Mouse (Mus musculus) myocyte (in vitro differentiated cells): ENCODE data around the gene Olfr979. TPM values are rescaled to one million over a fixed set of nuclear protein-coding genes. Genes with fewer than 3 reads are reported as not detected.
"Not testable (repeated sequence)": the region's sequence is repeated elsewhere in the genome, so short reads cannot be mapped to it uniquely, and the experiment has no call there.

Source experiments
- H3K27me3 ChIP-seq: one replicate; pipeline ENCODE4 v1.6.1; 2011; ENCODE audit not compliant: control insufficient read depth, insufficient read depth, insufficient read length
- H3K36me3 ChIP-seq: one replicate; pipeline ENCODE4 v1.6.1; 2011; ENCODE audit not compliant: control insufficient read depth, insufficient read depth
- H3K4me2 ChIP-seq: one replicate; pipeline ENCODE4 v1.6.1; 2011; ENCODE audit warnings: low read depth, control low read depth
- H3K4me3 ChIP-seq: one replicate; pipeline ENCODE4 v1.5.1; 2011; ENCODE audit warnings: mild to moderate bottlenecking, control low read depth, moderate library complexity
- H3K79me2 ChIP-seq: one replicate; pipeline ENCODE4 v1.6.1; 2011; ENCODE audit not compliant: control insufficient read depth, insufficient read depth
- H3ac ChIP-seq: one replicate; pipeline ENCODE4 v1.6.1; 2011; ENCODE audit not compliant: control insufficient read depth, insufficient read length
- CEBPB ChIP-seq: IDR thresholded peaks from 2 replicates; pipeline ENCODE4 v1.6.1; 2011; ENCODE audit warnings: mild to moderate bottlenecking, moderate library complexity; ENCODE audit not compliant: poor library complexity, insufficient read depth, severe bottlenecking
- E2F4 ChIP-seq: IDR thresholded peaks from one replicate; pipeline ENCODE4 v1.6.1; 2011; ENCODE audit warnings: mild to moderate bottlenecking, control low read depth, moderate library complexity; ENCODE audit not compliant: insufficient read depth
- MAX ChIP-seq: IDR thresholded peaks from one replicate; pipeline ENCODE4 v1.6.1; 2011; ENCODE audit warnings: low read depth, mild to moderate bottlenecking, control low read depth
- MYOD1 ChIP-seq, 3 experiments: IDR thresholded peaks; one replicate each; pipeline ENCODE4 v1.6.1; 2011; ENCODE audit warnings: control low read depth in 2 of 3, low read depth in 2 of 3, mild to moderate bottlenecking in 2 of 3, moderate library complexity in 1 of 3; ENCODE audit not compliant: insufficient read length in 2 of 3, control insufficient read depth in 1 of 3
- MYOG ChIP-seq, 3 experiments: IDR thresholded peaks; one replicate each; pipeline ENCODE4 v1.6.1; 2011; ENCODE audit warnings: control low read depth in 2 of 3, low read depth in 2 of 3, mild to moderate bottlenecking in 2 of 3; ENCODE audit not compliant: insufficient read length in 2 of 3, control insufficient read depth in 1 of 3, insufficient read depth in 1 of 3
- POLR2A ChIP-seq: IDR thresholded peaks from one replicate; pipeline ENCODE4 v1.6.1; 2011; ENCODE audit warnings: low read depth, mild to moderate bottlenecking, control low read depth, moderate library complexity; ENCODE audit not compliant: insufficient read length
- POLR2AphosphoS2 ChIP-seq: IDR thresholded peaks from one replicate; pipeline ENCODE4 v1.6.1; 2011; ENCODE audit warnings: low read depth, control low read depth; ENCODE audit not compliant: insufficient read length
- REST ChIP-seq: IDR thresholded peaks from one replicate; pipeline ENCODE4 v1.6.1; 2011; ENCODE audit warnings: mild to moderate bottlenecking, control low read depth, moderate library complexity; ENCODE audit not compliant: insufficient read depth, insufficient read length
- SRF ChIP-seq: IDR thresholded peaks from one replicate; pipeline ENCODE4 v1.6.1; 2011; ENCODE audit warnings: low read depth; ENCODE audit not compliant: control insufficient read depth, insufficient read length
- TCF12 ChIP-seq: IDR thresholded peaks from one replicate; pipeline ENCODE4 v1.6.1; 2011; ENCODE audit warnings: mild to moderate bottlenecking, control low read depth; ENCODE audit not compliant: poor library complexity, insufficient read depth, severe bottlenecking
- TCF3 ChIP-seq: IDR thresholded peaks from one replicate; pipeline ENCODE4 v1.6.1; 2011; ENCODE audit warnings: low read depth, control low read depth; ENCODE audit not compliant: insufficient read length
- USF1 ChIP-seq: IDR thresholded peaks from one replicate; pipeline ENCODE4 v1.6.1; 2011; ENCODE audit warnings: low read depth, mild to moderate bottlenecking, control low read depth, moderate library complexity
- polyA plus RNA-seq: library from polyadenylated mRNA; unstranded; fragments of >200 nt; fragmentation: generic; extraction: Trizol; gene quantifications from one replicate; pipeline ENCODE4 v1.2.1, GENCODE M21; 2012; ENCODE audit warnings: missing spikeins

Gene Olfr979
- not detected for polyA plus RNA-seq

DNA sequence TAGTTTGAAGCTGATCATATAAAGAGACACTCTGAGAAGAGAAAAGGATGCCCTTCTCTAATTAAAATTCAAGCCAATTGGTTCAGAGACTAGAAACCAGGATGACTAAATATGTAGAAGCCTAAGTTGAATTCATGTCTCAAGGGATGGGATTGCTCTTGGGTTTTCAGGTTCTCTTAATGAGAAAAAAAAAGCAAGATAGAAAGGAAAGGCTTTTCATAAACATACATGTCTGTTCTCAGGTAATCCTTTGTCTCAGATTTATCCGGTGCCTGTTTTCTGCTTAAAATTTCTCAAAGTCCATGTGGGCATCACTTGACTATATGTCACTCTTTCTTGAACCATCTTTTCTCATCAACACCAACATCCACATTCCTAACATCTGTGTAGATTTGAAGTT, at the start of gene Olfr979:
Gene Olfr979, minus strand, starts transcription at position 101 of the 400 bp plus-strand sequence.
- Histone ChIP-seq H3K4me2 (no peak within 1 kb of the TSS), H3K4me3 (no peak within 1 kb of the TSS), H3ac (no peak within 1 kb of the TSS), H3K36me3 (no peaks in the 10 kb centered on the region), H3K27me3 (no peaks in the 10 kb centered on the region), H3K79me2 (no peaks in the 10 kb centered on the region)
- TF ChIP-seq E2F4 = no peak
- TF ChIP-seq POLR2AphosphoS2 = no peak
- TF ChIP-seq REST = no peak
- no peak for TF ChIP-seq CEBPB
- no peak for TF ChIP-seq MYOG (IDR thresholded peaks at IDR 0.05; ENCODE audit: control insufficient read depth in 1 of 3, insufficient read depth in 1 of 3, insufficient read length in 2 of 3, low read depth in 2 of 3)

DNA sequence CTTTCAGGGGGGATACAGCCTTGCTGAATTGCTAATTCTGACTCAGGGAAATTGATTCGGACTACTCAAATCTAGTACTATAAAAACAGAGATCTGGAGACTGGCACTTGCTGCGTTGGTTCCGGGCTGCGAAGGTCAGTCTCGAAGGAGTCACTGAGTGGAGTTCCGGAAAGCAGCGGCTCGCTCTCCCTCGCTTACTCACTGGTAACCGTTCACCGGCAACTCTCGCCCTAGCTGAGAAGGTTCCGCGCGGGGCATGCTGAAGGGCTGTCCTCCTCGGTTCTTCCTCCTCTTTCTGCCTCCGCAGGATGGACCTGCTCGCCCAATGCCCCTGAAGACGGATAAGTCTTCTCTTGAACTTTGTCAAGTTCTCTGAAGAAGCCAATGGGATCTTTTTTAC, 46.9 kb upstream of the Olfr979 start:
- Histone ChIP-seq H3K79me2 (no peaks in the 10 kb centered on the region), H3K27me3 (no peaks in the 10 kb centered on the region), H3K4me3 (no peak overlapping the region), H3K36me3 (no peaks in the 10 kb centered on the region), H3ac (no peak overlapping the region), H3K4me2 (no peak overlapping the region)
- TF ChIP-seq SRF (no peak), REST (no peak), TCF12 (no peak), POLR2A (no peak), USF1 (no peak), POLR2AphosphoS2 (no peak), MYOG (IDR thresholded peaks at IDR 0.05; ENCODE audit: control insufficient read depth in 1 of 3, insufficient read depth in 1 of 3, insufficient read length in 2 of 3, low read depth in 2 of 3) (no peak), TCF3 (no peak), E2F4 (no peak), MAX (no peak)

DNA sequence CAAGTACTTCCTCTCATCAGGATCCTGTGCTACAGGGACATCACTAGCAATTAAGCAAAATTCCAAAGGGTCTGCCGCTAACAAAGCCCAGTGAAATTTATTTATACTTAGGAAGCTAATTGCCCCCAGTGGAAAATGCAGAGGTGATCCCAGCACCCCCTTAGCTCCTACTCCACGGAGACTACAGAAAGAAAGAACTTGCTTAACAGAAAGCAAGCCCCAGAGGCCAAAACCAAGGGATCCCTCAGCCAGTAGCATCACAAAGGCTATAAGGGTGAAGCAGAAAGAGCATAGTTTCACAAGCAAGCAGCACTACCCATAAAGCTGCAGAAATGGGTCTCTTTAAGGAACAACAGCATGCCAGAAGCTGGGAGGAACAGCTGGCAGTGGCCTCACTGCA, 17.9 kb upstream of the Olfr979 start, which contains the start of gene Olfr981:
Gene Olfr981, plus strand, starts transcription at position 301 of the 400 bp plus-strand sequence.
- H3K36me3 ChIP-seq = no peaks in the 10 kb centered on the region
- no peak within 1 kb of the TSS for H3K4me3 ChIP-seq
- no peak within 1 kb of the TSS for H3K4me2 ChIP-seq
- TF ChIP-seq REST (no peak), POLR2A (no peak), TCF3 (no peak), E2F4 (no peak), CEBPB (no peak), SRF (no peak), MYOD1 (IDR thresholded peaks at IDR 0.05; ENCODE audit: control insufficient read depth in 1 of 3, insufficient read length in 2 of 3, low read depth in 2 of 3) (no peak), MAX (no peak), MYOG (IDR thresholded peaks at IDR 0.05; ENCODE audit: control insufficient read depth in 1 of 3, insufficient read depth in 1 of 3, insufficient read length in 2 of 3, low read depth in 2 of 3) (no peak), USF1 (no peak), TCF12 (no peak), POLR2AphosphoS2 (no peak)
- no peak within 1 kb of the TSS for H3ac ChIP-seq
- H3K27me3 ChIP-seq = no peaks in the 10 kb centered on the region
- no peaks in the 10 kb centered on the region for H3K79me2 ChIP-seq

DNA sequence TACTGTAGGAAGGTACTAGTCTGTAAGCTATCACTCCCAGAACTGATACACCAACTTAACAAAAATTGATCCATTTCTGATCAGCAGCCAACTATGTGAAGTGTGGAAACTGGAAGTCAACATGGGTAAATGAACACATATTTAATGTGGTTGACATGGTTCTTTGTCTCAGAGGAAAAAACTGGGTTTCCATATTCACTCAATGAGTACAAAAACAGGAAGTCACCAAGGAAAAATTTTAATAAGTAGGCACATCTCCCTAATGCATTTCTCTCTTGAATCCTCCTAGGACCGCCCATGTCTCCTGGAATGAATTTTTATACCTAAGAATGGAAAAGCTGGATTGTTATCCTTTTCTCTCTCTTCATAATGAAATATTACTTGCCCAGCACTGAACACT, 6.2 kb upstream of the Olfr979 start, which contains the start of gene Olfr980:
Gene Olfr980, minus strand, starts transcription at position 101 of the 400 bp plus-strand sequence.
- Histone ChIP-seq H3ac (no peak within 1 kb of the TSS), H3K4me3 (no peak within 1 kb of the TSS), H3K4me2 (no peak within 1 kb of the TSS), H3K36me3 (no peaks in the 10 kb centered on the region), H3K79me2 (no peaks in the 10 kb centered on the region), H3K27me3 (no peaks in the 10 kb centered on the region)
- TF ChIP-seq USF1 (no peak), POLR2A (no peak), MAX (no peak), CEBPB (no peak), TCF12 (no peak), SRF (no peak), MYOG (IDR thresholded peaks at IDR 0.05; ENCODE audit: control insufficient read depth in 1 of 3, insufficient read depth in 1 of 3, insufficient read length in 2 of 3, low read depth in 2 of 3) (no peak), TCF3 (no peak)

DNA sequence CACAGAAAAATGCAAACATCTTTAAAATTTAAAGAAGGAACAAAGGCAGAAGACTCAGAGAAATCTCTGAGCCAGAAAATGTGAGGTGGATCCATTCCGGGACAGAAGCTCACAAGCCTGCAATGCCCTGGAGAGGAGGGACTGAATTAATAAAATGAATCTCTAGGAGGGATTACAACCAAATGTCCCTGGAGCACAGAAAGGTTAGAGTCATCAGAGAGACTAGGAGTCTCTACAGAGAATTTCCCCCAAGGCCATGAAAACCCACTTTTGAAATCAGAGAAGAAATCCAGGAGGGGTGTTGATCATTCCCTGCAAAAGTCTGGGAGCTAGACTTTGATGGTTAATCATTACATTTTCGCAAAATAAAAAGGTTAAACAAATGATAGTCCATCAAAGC, 11.5 kb downstream of the Olfr979 start, which contains the start of gene Olfr978:
Gene Olfr978, plus strand, starts transcription at position 301 of the 400 bp plus-strand sequence.
- H3K4me3 ChIP-seq = no peak within 1 kb of the TSS
- no peaks in the 10 kb centered on the region for H3K36me3 ChIP-seq
- no peak for TF ChIP-seq REST
- no peak for TF ChIP-seq USF1
- TF ChIP-seq TCF3 = no peak
- TF ChIP-seq E2F4 = no peak
- no peak for TF ChIP-seq POLR2AphosphoS2
- TF ChIP-seq MYOG (IDR thresholded peaks at IDR 0.05; ENCODE audit: control insufficient read depth in 1 of 3, insufficient read depth in 1 of 3, insufficient read length in 2 of 3, low read depth in 2 of 3) = no peak
- no peak for TF ChIP-seq MYOD1 (IDR thresholded peaks at IDR 0.05; ENCODE audit: control insufficient read depth in 1 of 3, insufficient read length in 2 of 3, low read depth in 2 of 3)
- TF ChIP-seq SRF = no peak
- TF ChIP-seq CEBPB = no peak
- TF ChIP-seq POLR2A = no peak
- TF ChIP-seq MAX = no peak
- no peak for TF ChIP-seq TCF12
- no peaks in the 10 kb centered on the region for H3K79me2 ChIP-seq
- no peak within 1 kb of the TSS for H3ac ChIP-seq
- H3K4me2 ChIP-seq = no peak within 1 kb of the TSS
- no peaks in the 10 kb centered on the region for H3K27me3 ChIP-seq

DNA sequence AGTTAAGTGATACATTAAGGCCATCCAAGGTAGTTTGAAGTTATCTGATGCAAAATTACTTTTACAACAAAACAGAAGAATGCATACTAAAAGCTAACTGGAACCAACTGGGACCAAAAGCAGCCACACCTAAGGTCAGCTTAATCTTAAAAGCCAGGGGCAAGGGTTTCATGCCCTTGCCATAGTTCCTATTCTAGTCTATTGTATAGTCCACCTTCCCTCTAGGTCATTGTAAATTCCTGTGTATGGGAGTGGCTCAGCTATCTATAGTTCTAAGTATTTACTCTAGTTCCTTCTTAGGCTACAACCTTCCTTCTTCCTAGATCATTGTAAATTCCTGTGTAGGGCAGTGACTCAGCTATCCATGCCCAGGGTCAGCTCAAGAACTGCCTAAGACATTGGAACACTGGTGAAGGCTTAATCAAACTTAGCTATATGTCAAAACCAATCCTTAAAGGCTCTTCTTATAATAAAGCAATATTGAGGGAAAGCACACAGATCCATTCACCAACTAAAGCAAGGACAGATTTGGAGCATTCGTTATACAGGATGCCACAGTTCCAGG, 26.6 kb downstream of the Olfr979 start:
- H3K36me3 ChIP-seq, H3K4me3 ChIP-seq, H3K79me2 ChIP-seq, H3K27me3 ChIP-seq, H3K4me2 ChIP-seq, H3ac ChIP-seq: not testable (repeated sequence)

DNA sequence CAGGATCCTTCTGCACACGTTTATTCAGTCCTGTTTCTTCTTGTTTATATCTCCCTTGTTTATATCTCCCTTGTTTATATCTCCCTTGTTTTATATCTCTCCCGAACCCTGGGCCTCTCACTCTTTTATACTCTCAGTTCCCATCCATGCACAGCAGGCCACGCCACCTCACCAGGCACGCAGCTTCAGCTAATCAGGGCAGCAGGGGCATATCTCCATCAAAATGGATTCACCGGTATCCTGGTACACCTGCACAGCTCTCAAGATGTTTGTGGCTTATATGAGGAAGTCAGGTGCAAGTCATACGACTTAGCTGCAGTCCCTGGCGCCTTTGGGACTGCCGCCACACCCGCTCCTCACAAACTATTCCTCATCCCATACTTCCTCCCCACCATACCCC, 42.2 kb downstream of the Olfr979 start, which contains the start of gene Olfr976:
Gene Olfr976, minus strand, starts transcription at position 101 of the 400 bp plus-strand sequence.
- not testable (repeated sequence) for H3K4me2 ChIP-seq, H3K27me3 ChIP-seq, H3K36me3 ChIP-seq, H3K4me3 ChIP-seq, H3K79me2 ChIP-seq, H3ac ChIP-seq
